Mouse (Mus musculus) hindbrain, embryonic 16.5 days (tissue): ENCODE measurements around the gene Prkg1. TPM values are rescaled to one million over a fixed set of nuclear protein-coding genes. Genes with fewer than 3 reads are reported as not detected.

Experiments used
- ATAC-seq: fragments of 200-750 bp; cut with Nextera tagmentation; 2 replicates; pipeline ENCODE4 v1.8.0; 2017; ENCODE audit warnings: moderate TSS enrichment, moderate library complexity
- H3K27ac ChIP-seq: fragments of 300-500 bp; sonication (generic); 2 replicates; pipeline ENCODE4 v1.5.1; 2014; ENCODE audit warnings: low read depth, mild to moderate bottlenecking, control low read depth, low read length, moderate library complexity
- H3K27me3 ChIP-seq: fragments of 300-500 bp; sonication (generic); replicated peaks from 2 replicates; pipeline ENCODE4 v1.6.1; 2014; ENCODE audit warnings: low read length; ENCODE audit not compliant: control insufficient read depth, insufficient read depth
- H3K36me3 ChIP-seq: fragments of 300-500 bp; sonication (generic); 2 replicates; pipeline ENCODE4 v1.6.1; 2014; ENCODE audit warnings: mild to moderate bottlenecking, low read length, moderate library complexity, mixed read lengths; ENCODE audit not compliant: control insufficient read depth, insufficient read depth
- H3K4me1 ChIP-seq: fragments of 300-500 bp; sonication (generic); 2 replicates; pipeline ENCODE4 v1.6.1; 2014; ENCODE audit warnings: low read depth, low read length; ENCODE audit not compliant: control insufficient read depth, insufficient read depth
- H3K4me2 ChIP-seq: fragments of 300-500 bp; sonication (generic); 2 replicates; pipeline ENCODE4 v1.6.1; 2014; ENCODE audit warnings: mild to moderate bottlenecking, low read length, control low read depth, moderate library complexity
- H3K4me3 ChIP-seq: fragments of 300-500 bp; sonication (generic); 2 replicates; pipeline ENCODE4 v1.5.1; 2014; ENCODE audit warnings: mild to moderate bottlenecking, low read length, control low read depth, moderate library complexity
- H3K9ac ChIP-seq: fragments of 300-500 bp; sonication (generic); 2 replicates; pipeline ENCODE4 v1.6.1; 2014; ENCODE audit warnings: low read depth, mild to moderate bottlenecking, control low read depth, low read length, moderate library complexity
- H3K9me3 ChIP-seq: fragments of 300-500 bp; sonication (generic); 2 replicates; pipeline ENCODE4 v1.6.1; 2014; ENCODE audit warnings: mild to moderate bottlenecking, low read length, moderate library complexity; ENCODE audit not compliant: control insufficient read depth
- WGBS: fragments of 180-500 bp; shearing (Covaris S2); extraction: QIAGEN DNeasy Blood & Tissue Kit; methylation state at CpG from one replicate; pipeline ENCODE4 v1.1.7; 2014; 5-methylcytosine and 5-hydroxymethylcytosine counted together
- polyA plus RNA-seq: library from polyadenylated mRNA; unstranded; fragments of >200 nt; fragmentation: Nextera tagmentation; extraction: Ambion mirVana; gene quantifications from 2 replicates; pipeline ENCODE4 v1.2.1, GENCODE M21; 2015

The Prkg1 gene
- polyA plus RNA-seq, 1 experiment from 2014 or later, result 4.8 TPM

DNA sequence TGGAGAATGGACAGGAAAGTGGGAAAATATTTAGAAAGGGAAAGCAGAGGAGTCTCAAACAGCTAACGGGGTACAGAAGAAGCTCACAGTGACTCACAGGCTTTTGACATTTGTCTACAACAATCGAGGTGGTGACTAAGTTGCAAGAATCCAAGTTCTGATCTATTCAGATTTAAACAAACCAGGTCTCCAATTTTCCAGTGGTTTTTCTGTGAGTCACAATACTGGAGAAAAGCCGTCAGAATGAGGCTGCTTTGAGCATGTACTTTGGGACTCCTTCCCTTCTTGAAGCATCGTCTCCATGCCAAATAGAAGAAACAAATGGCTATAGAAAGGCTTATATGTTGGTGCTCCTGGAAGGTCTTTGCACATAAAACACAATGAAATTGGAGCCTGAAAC is 151.7 kb downstream of the Prkg1 start:
- no peak overlapping the region for H3K9ac ChIP-seq
- WGBS, result 91% methylated on average over 4 of the region's 4 CpGs

DNA sequence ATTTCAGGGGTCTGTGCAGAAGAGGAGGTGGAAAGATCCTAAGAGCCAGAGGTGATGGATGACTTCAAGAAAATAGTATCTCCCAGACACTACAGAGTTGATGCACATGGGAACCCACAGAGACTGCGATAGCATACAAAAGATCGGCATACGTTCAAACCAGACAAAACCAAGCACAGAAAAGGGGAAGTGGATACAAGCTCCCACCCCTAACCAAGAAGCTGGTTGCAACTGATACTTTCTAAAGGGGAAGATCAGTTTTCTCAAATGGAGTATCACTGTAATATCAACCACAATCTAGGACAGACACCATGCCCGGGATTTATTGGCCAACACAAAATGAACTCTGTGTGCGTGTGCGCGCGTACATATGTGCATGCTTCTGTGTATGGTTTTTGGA is 162.3 kb downstream of the Prkg1 start:
- H3K27ac ChIP-seq, result no peak overlapping the region
- no peak overlapping the region for H3K4me2 ChIP-seq
- H3K27me3 ChIP-seq, result no peaks in the 10 kb centered on the region
- WGBS, result 97% methylated on average over 8 of the region's 8 CpGs
- no peak for ATAC-seq
- H3K9me3 ChIP-seq, result no peaks in the 10 kb centered on the region
- H3K9ac ChIP-seq, result no peak overlapping the region
- no peaks in the 10 kb centered on the region for H3K4me1 ChIP-seq
- no peak overlapping the region for H3K4me3 ChIP-seq
- no peaks in the 10 kb centered on the region for H3K36me3 ChIP-seq

More for the DNA sequence above, 151.7 kb downstream of the Prkg1 start:
- Histone ChIP-seq H3K4me3 (no peak overlapping the region), H3K27me3 (no peaks in the 10 kb centered on the region), H3K36me3 (no peaks in the 10 kb centered on the region), H3K4me2 (no peak overlapping the region), H3K4me1 (no peaks in the 10 kb centered on the region), H3K9me3 (no peaks in the 10 kb centered on the region), H3K27ac (no peak overlapping the region)
- no peak for ATAC-seq

DNA sequence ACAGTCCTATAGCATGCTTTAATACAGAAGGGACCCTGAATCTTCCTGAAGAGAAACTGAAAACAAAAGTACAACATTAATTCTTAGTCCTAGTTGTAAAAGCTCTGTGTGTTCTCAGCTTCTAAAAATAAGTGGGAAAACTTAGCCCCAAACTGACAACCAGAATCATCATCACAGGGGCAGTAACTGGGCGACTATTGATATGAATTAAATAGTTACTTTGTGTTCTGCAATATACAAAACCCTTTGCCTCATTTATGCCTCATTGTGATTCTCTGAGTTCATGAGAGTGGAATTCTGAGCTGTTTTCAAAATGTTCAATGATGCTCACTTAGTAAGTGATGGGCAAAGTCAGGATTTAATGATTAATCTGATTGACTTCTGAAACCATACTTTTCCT is 170.8 kb downstream of the Prkg1 start:
- no peak overlapping the region for H3K4me2 ChIP-seq
- H3K9me3 ChIP-seq, result no peaks in the 10 kb centered on the region
- no peaks in the 10 kb centered on the region for H3K27me3 ChIP-seq
- WGBS, result 83% methylated on average over 1 of the region's 1 CpGs
- no peak overlapping the region for H3K4me3 ChIP-seq
- ATAC-seq, result no peak
- H3K4me1 ChIP-seq, result no peaks in the 10 kb centered on the region
- no peak overlapping the region for H3K27ac ChIP-seq
- no peak overlapping the region for H3K9ac ChIP-seq
- no peaks in the 10 kb centered on the region for H3K36me3 ChIP-seq

- ATAC-seq, result no peak
- Histone ChIP-seq H3K4me2 (no peak overlapping the region), H3K9ac (no peak overlapping the region), H3K27me3 (no peaks in the 10 kb centered on the region), H3K9me3 (no peaks in the 10 kb centered on the region), H3K4me1 (no peaks in the 10 kb centered on the region), H3K36me3 (no peaks in the 10 kb centered on the region), H3K4me3 (no peak overlapping the region), H3K27ac (no peak overlapping the region)
- WGBS, result 82% methylated on average over 5 of the region's 5 CpGs
Observed at GRCm38 (mm10) chr19:31590701-31591100, 174.1 kb downstream of the Prkg1 start.

DNA sequence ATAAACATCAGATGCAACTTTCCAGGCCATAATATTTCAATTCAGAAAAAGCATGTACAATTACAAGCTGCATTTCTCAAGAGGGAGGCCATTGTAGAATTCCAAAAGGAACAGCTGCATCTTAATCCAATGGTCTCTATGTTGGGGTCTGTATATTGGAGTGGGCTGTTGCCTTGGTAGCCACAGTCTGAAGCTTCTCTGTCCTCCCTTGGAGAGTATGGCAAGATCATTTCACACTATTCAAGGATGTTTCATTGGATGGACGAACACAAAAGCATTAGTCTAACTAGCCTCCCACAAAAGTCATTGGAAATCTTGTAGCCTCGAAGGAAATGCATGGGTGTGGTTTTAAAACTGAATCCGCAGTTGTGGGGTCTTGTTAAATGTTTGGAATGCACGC is 187.7 kb downstream of the Prkg1 start:
- 47% methylated on average over 4 of the region's 4 CpGs for WGBS

GRCm38 (mm10) chr19:31564329-31564728 is 200.5 kb downstream of the Prkg1 start:
- H3K27ac ChIP-seq, result no peak overlapping the region
- H3K4me2 ChIP-seq, result no peak overlapping the region
- no peak for ATAC-seq
- 83% methylated on average over 4 of the region's 4 CpGs for WGBS
- no peaks in the 10 kb centered on the region for H3K4me1 ChIP-seq
- no peaks in the 10 kb centered on the region for H3K9me3 ChIP-seq
- H3K36me3 ChIP-seq, result no peaks in the 10 kb centered on the region
- H3K9ac ChIP-seq, result no peak overlapping the region
- no peaks in the 10 kb centered on the region for H3K27me3 ChIP-seq
- H3K4me3 ChIP-seq, result no peak overlapping the region

More for the DNA sequence above, 187.7 kb downstream of the Prkg1 start:
- H3K36me3 ChIP-seq, result no peaks in the 10 kb centered on the region
- no peak overlapping the region for H3K27ac ChIP-seq
- H3K9me3 ChIP-seq, result no peaks in the 10 kb centered on the region
- H3K4me1 ChIP-seq, result no peaks in the 10 kb centered on the region
- no peak overlapping the region for H3K9ac ChIP-seq
- H3K4me3 ChIP-seq, result no peak overlapping the region
- no peak for ATAC-seq
- no peaks in the 10 kb centered on the region for H3K27me3 ChIP-seq
- H3K4me2 ChIP-seq, result no peak overlapping the region

GRCm38 (mm10) chr19:31546063-31546462 is 218.8 kb downstream of the Prkg1 start:
- ATAC-seq, result no peak
- 81% methylated on average over 5 of the region's 5 CpGs for WGBS
- Histone ChIP-seq H3K9me3 (no peaks in the 10 kb centered on the region), H3K4me3 (no peak overlapping the region), H3K4me2 (no peak overlapping the region), H3K4me1 (no peaks in the 10 kb centered on the region), H3K9ac (no peak overlapping the region), H3K36me3 (no peaks in the 10 kb centered on the region), H3K27ac (no peak overlapping the region), H3K27me3 (no peaks in the 10 kb centered on the region)

GRCm38 (mm10) chr19:31531249-31531740 is 233.5 kb downstream of the Prkg1 start:
- no peak overlapping the region for H3K27ac ChIP-seq
- peak; percentile 34; the same call in 1 of the 2 replicates for ATAC-seq

GRCm38 (mm10) chr19:31530616-31531015 is 234.2 kb downstream of the Prkg1 start:
- peak; percentile 52 for ATAC-seq
- H3K27ac ChIP-seq, result no peak overlapping the region

More at GRCm38 (mm10) chr19:31531249-31531740, 233.5 kb downstream of the Prkg1 start:
- 52% methylated on average over 7 of the region's 7 CpGs for WGBS
- Histone ChIP-seq H3K36me3 (no peaks in the 10 kb centered on the region), H3K4me1 (peaks cover 5% of the 10 kb centered on the region; the same call in 1 of the 2 replicates), H3K9ac (no peak overlapping the region), H3K9me3 (no peaks in the 10 kb centered on the region), H3K27me3 (no peaks in the 10 kb centered on the region), H3K4me3 (no peak overlapping the region), H3K4me2 (no peak overlapping the region)

DNA sequence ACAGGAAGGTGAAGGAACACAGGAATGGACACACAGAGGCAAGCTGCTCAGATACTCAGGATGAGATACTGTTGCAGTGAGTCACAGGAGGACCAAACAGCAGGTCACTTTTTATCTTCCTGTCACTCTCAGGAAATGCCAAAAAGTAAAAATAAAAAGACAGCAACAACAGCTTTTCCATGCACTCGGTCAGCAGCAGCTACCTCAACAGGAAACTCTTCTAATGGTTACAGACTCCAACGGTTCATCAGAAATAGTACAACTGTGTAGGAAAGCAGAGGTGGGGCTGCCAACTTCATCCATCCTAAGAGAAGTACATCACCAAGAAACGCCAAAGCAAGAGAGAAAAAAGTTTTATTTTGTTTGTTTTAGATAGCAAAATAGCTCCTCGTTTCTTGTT is 234.9 kb downstream of the Prkg1 start:
- no peaks in the 10 kb centered on the region for H3K9me3 ChIP-seq
- H3K4me1 ChIP-seq, result peaks cover 5% of the 10 kb centered on the region; the same call in 1 of the 2 replicates
- no peaks in the 10 kb centered on the region for H3K36me3 ChIP-seq
- whole genome bisulfite sequencing, result 74% methylated on average over 4 of the region's 4 CpGs
- H3K4me2 ChIP-seq, result no peak overlapping the region
- no peak for ATAC-seq
- H3K9ac ChIP-seq, result no peak overlapping the region
- H3K4me3 ChIP-seq, result no peak overlapping the region
- H3K27me3 ChIP-seq, result no peaks in the 10 kb centered on the region
- H3K27ac ChIP-seq, result no peak overlapping the region

More at GRCm38 (mm10) chr19:31530616-31531015, 234.2 kb downstream of the Prkg1 start:
- WGBS, result 27% methylated on average over 5 of the region's 5 CpGs
- Histone ChIP-seq H3K4me1 (peaks cover 5% of the 10 kb centered on the region; the same call in 1 of the 2 replicates), H3K27me3 (no peaks in the 10 kb centered on the region), H3K36me3 (no peaks in the 10 kb centered on the region), H3K9me3 (no peaks in the 10 kb centered on the region), H3K9ac (no peak overlapping the region), H3K4me3 (no peak overlapping the region), H3K4me2 (no peak overlapping the region)
